Mouse (Mus musculus): ENCODE results near the gene Rtel1. TPM values are rescaled to one million over a fixed set of nuclear protein-coding genes. Genes with fewer than 3 reads are reported as not detected.

Gene Rtel1
- 39.3 and 60.7 TPM in 2 replicates for polyA plus RNA-seq (2012; rRNA removed; ENCODE audit: low replicate concordance)

DNA sequence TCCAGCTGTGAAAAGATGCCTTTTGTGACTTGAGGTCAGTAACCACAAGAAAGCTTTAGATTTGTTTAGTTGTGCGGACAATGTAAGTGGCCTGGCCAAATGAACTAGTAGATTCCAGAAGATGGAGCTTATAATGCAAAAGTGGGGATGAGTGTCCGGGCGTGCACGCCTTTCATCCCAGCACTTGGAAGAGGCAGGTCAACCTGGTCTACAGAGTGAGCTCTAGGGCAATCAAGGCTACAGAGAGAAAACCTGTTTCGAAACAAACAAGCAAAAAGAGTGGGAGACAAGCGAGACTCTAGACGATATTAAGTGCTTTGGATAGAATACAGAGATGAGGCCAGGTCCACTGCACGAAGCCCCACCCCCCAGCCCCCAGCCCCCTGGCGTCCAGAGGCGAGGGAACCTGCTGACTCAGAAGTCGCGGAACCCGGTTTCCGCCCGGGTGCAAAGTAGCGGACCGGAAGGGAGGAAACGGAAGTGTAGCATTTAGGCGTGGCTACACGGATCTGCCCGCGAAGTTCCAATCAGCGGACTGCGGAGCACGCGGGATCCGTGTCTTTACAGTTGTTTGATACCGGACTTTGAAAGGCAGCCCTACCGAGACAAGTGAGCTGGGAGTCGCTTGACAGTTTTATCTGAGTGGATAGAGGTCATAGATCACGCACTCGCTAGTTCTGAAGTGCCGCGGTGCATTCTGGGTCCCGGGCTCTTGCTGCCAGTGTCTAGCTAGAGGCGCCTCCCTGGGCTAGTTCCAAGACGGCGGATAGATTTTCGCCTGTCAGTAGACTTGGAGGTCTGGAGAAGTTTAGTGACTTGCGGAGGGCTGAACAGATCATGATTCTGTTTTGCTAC, at the start of gene Rtel1:
TSS of gene Rtel1 (plus strand) at position 492 of the 855 bp plus-strand sequence.

GRCm38 (mm10) chr2:181287958-181288350, 31.6 kb upstream of the Rtel1 start, which contains the start of gene Gmeb2:
Gmeb2 (minus strand) TSS chr2:181288035.

GRCm38 (mm10) chr2:181314080-181314810, 5.3 kb upstream of the Rtel1 start, which contains the start of gene Stmn3:
Stmn3 (minus strand) TSS chr2:181314500.

DNA sequence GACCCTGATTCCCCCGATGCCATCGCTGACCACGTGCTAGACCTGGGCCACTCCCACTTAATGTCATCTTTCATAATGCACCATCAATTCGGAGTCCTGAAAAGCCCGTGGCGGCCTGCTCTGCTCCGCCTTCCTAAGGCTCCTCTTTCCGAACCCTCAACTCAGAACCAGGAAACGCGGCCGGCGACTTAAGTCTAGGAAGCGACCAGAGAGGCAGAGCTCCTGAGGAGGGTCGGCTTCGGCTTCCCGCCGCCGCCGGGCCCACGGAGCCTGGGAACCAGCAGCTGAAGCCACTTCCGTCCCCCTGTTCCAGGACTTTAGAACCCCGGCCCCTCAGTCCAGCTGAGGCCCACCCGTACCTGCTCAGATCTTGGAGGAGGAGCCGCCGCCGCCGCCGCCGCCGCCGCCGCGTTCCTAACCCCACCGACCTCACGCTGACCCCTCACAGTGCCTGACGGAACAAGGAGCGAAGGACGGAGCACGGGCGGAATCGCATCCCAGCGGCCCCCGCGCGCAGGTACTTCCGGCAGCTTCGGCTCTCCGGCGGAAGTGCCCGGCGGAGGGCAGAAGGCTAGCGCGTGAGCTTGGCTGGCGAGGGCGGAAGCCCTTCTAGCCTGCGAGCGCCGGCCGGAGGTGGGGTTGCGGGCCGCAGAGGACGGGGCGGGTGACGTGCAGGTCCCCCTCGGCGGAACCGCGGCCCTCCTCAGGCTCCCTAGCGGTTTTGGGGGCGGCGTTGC, 45.5 kb downstream of the Rtel1 start, which contains the start of the genes Zgpat and Arfrp1:
TSS of gene Zgpat (plus strand) at position 69 of the 737 bp plus-strand sequence.
TSS of gene Arfrp1 (minus strand) at position 545 of the 737 bp plus-strand sequence.

GRCm38 (mm10) chr2:181379778-181380177, 60.2 kb downstream of the Rtel1 start, which contains the start of gene Lime1:
Lime1 (plus strand) TSS chr2:181380078.

Other genes starting within 250 kb of the Rtel1 start
- gene Kcnq2, start 184.4 kb upstream of the Rtel1 start, polyA plus RNA-seq (2012; rRNA removed; ENCODE audit: low replicate concordance): 0.04 TPM in 1 of 2 replicates, not detected in the other
- 0.16 and 238 TPM in 2 replicates for gene Eef1a2, start 162.7 kb upstream of the Rtel1 start, polyA plus RNA-seq (2012; rRNA removed; ENCODE audit: low replicate concordance)
- 163 and 261 TPM in 2 replicates for gene Ppdpf, start 132.5 kb upstream of the Rtel1 start, polyA plus RNA-seq (2012; rRNA removed; ENCODE audit: low replicate concordance)
- 0.11 and 0.40 TPM in 2 replicates for gene Ptk6, start 117.0 kb upstream of the Rtel1 start, polyA plus RNA-seq (2012; rRNA removed; ENCODE audit: low replicate concordance)
- gene Srms, start 106.6 kb upstream of the Rtel1 start, polyA plus RNA-seq (2012; rRNA removed; ENCODE audit: low replicate concordance): 1.4 and 1.9 TPM in 2 replicates
- 0.27 and 0.34 TPM in 2 replicates for gene Fndc11, start 99.7 kb upstream of the Rtel1 start, polyA plus RNA-seq (2012; rRNA removed; ENCODE audit: low replicate concordance)
- 53.0 and 78.8 TPM in 2 replicates for gene Helz2, start 77.7 kb upstream of the Rtel1 start, polyA plus RNA-seq (2012; rRNA removed; ENCODE audit: low replicate concordance)
- gene Gmeb2, start 31.7 kb upstream of the Rtel1 start, polyA plus RNA-seq (2012; rRNA removed; ENCODE audit: low replicate concordance): 25.4 and 31.0 TPM in 2 replicates
- gene Stmn3, start 5.2 kb upstream of the Rtel1 start, polyA plus RNA-seq (2012; rRNA removed; ENCODE audit: low replicate concordance): 0.12 and 0.30 TPM in 2 replicates
- gene Zgpat, start 45.2 kb downstream of the Rtel1 start, polyA plus RNA-seq (2012; rRNA removed; ENCODE audit: low replicate concordance): 37.8 and 41.8 TPM in 2 replicates
- gene Arfrp1, start 45.7 kb downstream of the Rtel1 start, polyA plus RNA-seq (2012; rRNA removed; ENCODE audit: low replicate concordance): 32.9 and 45.7 TPM in 2 replicates
- gene Lime1, start 60.3 kb downstream of the Rtel1 start, polyA plus RNA-seq (2012; rRNA removed; ENCODE audit: low replicate concordance): 90.2 and 175 TPM in 2 replicates
- gene Zbtb46, start 139.7 kb downstream of the Rtel1 start, polyA plus RNA-seq (2012; rRNA removed; ENCODE audit: low replicate concordance): 9.5 and 13.9 TPM in 2 replicates
- 0.09 and 0.18 TPM in 2 replicates for gene Abhd16b, start 173.5 kb downstream of the Rtel1 start, polyA plus RNA-seq (2012; rRNA removed; ENCODE audit: low replicate concordance)
- 43.4 and 55.1 TPM in 2 replicates for gene Tpd52l2, start 177.4 kb downstream of the Rtel1 start, polyA plus RNA-seq (2012; rRNA removed; ENCODE audit: low replicate concordance)
- gene Dnajc5, start 200.7 kb downstream of the Rtel1 start, polyA plus RNA-seq (2012; rRNA removed; ENCODE audit: low replicate concordance): 55.5 and 79.7 TPM in 2 replicates